Mouse (Mus musculus): ENCODE data around the gene Ccdc144b. TPM values are rescaled to one million over a fixed set of nuclear protein-coding genes. Genes with fewer than 3 reads are reported as not detected.

Ccdc144b gene
- not detected in 2 replicates for polyA plus RNA-seq (2012; rRNA removed)

DNA sequence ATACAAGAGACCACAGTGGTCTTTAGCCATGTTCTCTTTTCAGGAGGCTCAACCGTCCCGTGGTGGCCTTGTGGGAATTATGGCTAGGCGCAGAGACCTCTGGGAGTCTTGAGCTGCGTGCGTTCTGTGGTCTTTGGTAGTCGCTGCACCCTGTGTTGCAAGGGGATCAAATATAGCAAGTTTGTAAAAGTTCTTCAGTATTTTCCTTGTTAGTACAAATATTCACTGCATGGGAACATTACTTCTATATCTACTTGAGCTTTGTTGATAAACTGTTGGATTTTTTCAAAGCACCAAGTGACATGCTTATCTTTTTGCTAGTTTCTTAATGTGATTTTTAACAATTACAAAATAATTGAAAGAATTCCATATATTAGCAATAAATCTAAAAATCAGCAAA is at the start of gene Ccdc144b:
Ccdc144b (minus strand) TSS at position 101 of the 400 bp plus-strand sequence.

DNA sequence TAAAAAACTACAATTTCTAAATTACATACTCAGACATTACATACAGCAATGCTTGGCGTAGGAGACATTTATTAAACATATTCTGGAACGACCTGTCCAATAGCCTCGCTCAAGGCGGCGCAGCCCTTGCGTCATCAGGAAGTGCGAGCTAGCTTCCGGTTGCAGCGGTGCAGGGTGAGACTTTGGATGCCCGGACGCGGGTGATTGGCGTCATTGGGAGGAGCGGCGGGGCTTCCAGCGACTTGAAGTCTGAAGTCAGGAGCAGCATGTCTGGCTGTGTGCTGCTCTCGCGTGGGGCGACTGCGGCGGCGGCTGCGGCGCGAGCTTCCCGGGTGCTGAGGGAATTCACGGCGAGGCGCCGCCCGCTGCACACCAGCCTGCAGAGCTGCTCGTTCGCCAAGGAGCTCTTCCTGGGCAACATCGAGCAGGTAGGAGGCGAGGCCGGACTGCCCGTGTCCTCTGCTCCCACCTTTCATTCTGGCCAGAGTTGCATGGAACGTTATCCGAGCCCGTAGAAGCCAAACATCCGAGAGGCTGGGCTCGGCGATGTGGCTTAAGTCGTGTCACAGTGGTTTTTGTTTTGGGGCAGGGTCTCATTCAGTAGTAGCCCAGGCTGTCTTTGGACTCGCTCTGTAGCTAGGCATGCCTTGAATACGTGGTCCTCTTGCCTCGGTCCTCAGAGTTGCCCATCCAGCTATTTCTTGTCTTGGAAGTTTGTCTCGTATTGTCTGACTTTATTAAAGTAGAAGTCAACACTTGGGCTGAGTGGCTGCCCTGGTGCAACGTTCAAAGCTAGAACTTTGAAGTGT is 12.7 kb upstream of the Ccdc144b start, which contains the start of gene Acad9:
Acad9 (plus strand) TSS at position 137 of the 809 bp plus-strand sequence.

DNA sequence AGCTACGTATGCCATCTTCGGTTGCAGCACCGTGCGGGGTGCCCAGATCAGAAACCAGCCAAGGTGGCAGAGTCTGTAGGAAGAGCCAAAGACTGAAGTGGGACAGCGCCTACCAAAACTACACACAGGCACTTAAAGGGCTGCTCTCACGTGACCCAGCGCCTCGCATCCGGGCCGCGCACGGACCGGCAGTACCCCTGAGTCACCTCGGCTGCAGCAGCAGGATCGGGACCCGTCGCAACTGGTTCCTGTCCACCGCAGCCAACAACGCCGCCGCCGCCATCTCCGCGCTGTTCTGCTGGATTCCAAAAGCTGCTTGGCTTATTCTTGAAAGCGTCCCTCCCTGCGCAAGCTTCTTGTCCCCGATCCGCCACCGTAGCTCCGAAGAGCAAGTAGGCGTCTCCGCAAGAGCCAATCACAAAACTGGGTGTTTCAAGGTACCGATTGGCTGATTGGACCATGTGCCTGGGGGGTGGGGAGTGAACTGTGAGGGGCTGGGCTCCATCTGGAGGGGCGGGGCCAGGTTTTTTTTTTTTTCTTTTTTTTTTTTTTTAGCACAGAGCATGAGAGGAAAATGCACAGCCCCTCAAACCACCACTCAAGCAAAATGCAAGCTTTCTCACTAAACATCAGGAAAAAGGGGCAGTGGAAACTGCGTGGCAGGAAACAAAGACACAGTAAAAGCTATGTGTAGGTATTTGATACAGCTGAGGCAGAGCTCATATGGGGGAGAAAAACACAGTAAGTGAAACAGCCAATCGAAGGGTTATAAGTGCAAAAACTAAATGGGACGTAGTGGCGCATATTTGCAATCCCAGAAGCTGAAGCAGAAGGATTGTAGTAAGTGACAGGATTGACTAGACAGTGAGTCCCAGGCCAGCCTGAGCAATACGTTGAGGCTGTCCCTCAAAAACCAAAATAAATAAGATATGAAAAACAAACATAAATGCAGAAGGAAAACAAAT is 52.8 kb downstream of the Ccdc144b start, which contains the start of gene Mccc1:
Mccc1 (minus strand) TSS at position 404 of the 965 bp plus-strand sequence.

Other genes with a start within 250 kb of the Ccdc144b start
- gene Dcun1d1, start 116.1 kb downstream of the Ccdc144b start, polyA plus RNA-seq (2012; rRNA removed): 31.5 and 36.9 TPM in 2 replicates
- gene Mccc1, start 52.9 kb downstream of the Ccdc144b start, polyA plus RNA-seq (2012; rRNA removed): 25.2 and 26.2 TPM in 2 replicates
- 49.3 and 52.6 TPM in 2 replicates for gene Acad9, start 12.4 kb upstream of the Ccdc144b start, polyA plus RNA-seq (2012; rRNA removed)
- 5.3 and 5.6 TPM in 2 replicates for gene D3Ertd254e, start 97.5 kb upstream of the Ccdc144b start, polyA plus RNA-seq (2012; rRNA removed)
- gene Qrfpr, start 168.8 kb upstream of the Ccdc144b start, polyA plus RNA-seq (2012; rRNA removed): 1.0 and 1.6 TPM in 2 replicates

Data from central nervous system, embryonic 14 days (tissue).